Mouse (Mus musculus) stomach, postnatal 0 days (tissue): ENCODE data around the gene Tmem201.

Experiments
- CTCF ChIP-seq: IDR thresholded peaks from 2 replicates; pipeline ENCODE4 v1.5.1; 2016; ENCODE audit warnings: antibody characterized with exemption, low read depth, mild to moderate bottlenecking, moderate library complexity
- EP300 ChIP-seq: optimal IDR thresholded peaks from 2 replicates; pipeline ENCODE3; 2016; ENCODE audit warnings: antibody characterized with exemption

DNA sequence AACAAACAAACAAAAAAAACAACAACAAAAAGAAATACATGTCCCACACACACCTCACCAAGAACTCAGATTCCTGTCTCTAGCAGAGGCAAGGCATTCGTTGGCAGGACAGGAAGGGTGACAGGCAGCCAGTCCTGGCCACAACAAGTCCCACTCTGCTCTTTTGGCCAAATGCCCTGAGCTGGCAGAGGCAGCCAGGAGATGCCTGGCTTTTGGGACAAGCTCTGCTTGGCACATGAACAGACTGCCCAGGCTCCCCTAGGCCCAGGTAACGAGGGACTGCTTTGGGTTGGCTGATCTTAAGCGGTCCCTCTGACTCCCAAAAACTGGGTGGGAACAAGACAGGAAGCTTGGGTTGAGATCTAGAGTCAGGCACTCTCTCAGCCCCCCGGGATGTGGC lies 1.3 kb downstream of the Tmem201 start:
- TF ChIP-seq CTCF, result no peak
- no peak for TF ChIP-seq EP300
